In genomic region chr19:58061933-58062332, GRCm38 (mm10) we compare ENCODE assay signal across 23 mouse cellular contexts.
A peak's percentile ranks its signal among the peaks of the same experiment; 100 is the strongest.
DNase-seq lines count a peak whose midpoint lies in the region; ATAC-seq and TF ChIP-seq lines count a peak whose summit lies in the region.
"Had no signal": no experiment of that assay in that cellular context is flagged by ENCODE, and none has a peak within 500 bp of the region (broad histone marks: within the 10 kb centered on the region; RNA-seq: fewer than 3 reads in every experiment).

No protein-coding gene starts in this region.

- 0 out of 2 replicates have a peak, but pooled peaks have one; percentile 42 for ATAC-seq in heart, embryonic 14.5 days (ENCODE audit: insufficient number of reproducible peaks, insufficient read depth, low FRiP score, low read depth)
- ATAC-seq in heart, postnatal 0 days (ENCODE audit: insufficient read depth, low read depth), result peak; percentile 64
- ATAC-seq: activated CD4-positive, CD25-positive, alpha-beta regulatory T cell, adult 4 months; forebrain, embryonic 13.5 days; forebrain, embryonic 16.5 days; intestine, postnatal 0 days had no signal

- H3K36me3 ChIP-seq in heart, embryonic 14.5 days (ENCODE audit: control insufficient read depth, insufficient read depth, low read length), result no peaks in the 10 kb centered on the region
- H3K36me3 ChIP-seq in heart, postnatal 0 days (replicated peaks; ENCODE audit: control insufficient read depth, insufficient read depth, low read length), result no peaks in the 10 kb centered on the region
- H3K36me3 ChIP-seq in embryonic facial prominence, embryonic 10.5 days (replicated peaks), result peaks cover 5% of the 10 kb centered on the region; the same call in 1 of the 2 replicates
- H3K36me3 ChIP-seq: hindbrain, embryonic 15.5 days had no signal

- no peak overlapping the region; the same call in 1 of the 2 replicates for H3K9ac ChIP-seq in heart, embryonic 14.5 days (ENCODE audit: low read length)
- no peak overlapping the region; the same call in 1 of the 2 replicates for H3K9ac ChIP-seq in heart, postnatal 0 days (replicated peaks; ENCODE audit: low read depth, low read length)
- H3K9ac ChIP-seq: forebrain, embryonic 13.5 days; hindbrain, embryonic 15.5 days had no signal

- no peaks in the 10 kb centered on the region for H3K9me3 ChIP-seq in heart, embryonic 14.5 days (ENCODE audit: control insufficient read depth, low read length)
- no peaks in the 10 kb centered on the region for H3K9me3 ChIP-seq in heart, postnatal 0 days (replicated peaks; ENCODE audit: control insufficient read depth, low read length)
- no peaks in the 10 kb centered on the region for H3K9me3 ChIP-seq in embryonic facial prominence, embryonic 10.5 days
- H3K9me3 ChIP-seq: forebrain, embryonic 13.5 days; hindbrain, embryonic 15.5 days had no signal

- intact Hi-C loops in heart, postnatal 25 days (cut with DNase I), result no loop called here
- intact Hi-C loops in heart, postnatal 14 days (cut with DNase I), result no loop called here

- peaks cover 27 to 45% of the 10 kb centered on the region in 2 experiments for H3K4me1 ChIP-seq in heart, embryonic 14.5 days (ENCODE audit: control insufficient read depth in 2 of 2, insufficient read depth in 2 of 2, low read length in 2 of 2)
- peaks cover 20% of the 10 kb centered on the region for H3K4me1 ChIP-seq in heart, postnatal 0 days (ENCODE audit: control insufficient read depth, insufficient read depth)
- H3K4me1 ChIP-seq in embryonic facial prominence, embryonic 10.5 days, result peaks cover 48% of the 10 kb centered on the region

- WGBS in heart, embryonic 14.5 days, result 38% methylated on average over 8 of the region's 8 CpGs
- 44% methylated on average over 8 of the region's 8 CpGs for WGBS in heart, postnatal 0 days
- 81% methylated on average over 8 of the region's 8 CpGs for WGBS in embryonic facial prominence, embryonic 10.5 days

- TF ChIP-seq EP300 in heart, postnatal 0 days (IDR thresholded peaks at IDR 0.05; ENCODE audit: low read depth), result no peak

- no peaks in the 10 kb centered on the region for H3K27me3 ChIP-seq in heart, embryonic 14.5 days (ENCODE audit: control insufficient read depth, insufficient read depth, low read length)
- H3K27me3 ChIP-seq in heart, postnatal 0 days (ENCODE audit: control insufficient read depth, insufficient read depth, low read length), result no peaks in the 10 kb centered on the region
- peaks cover 9% of the 10 kb centered on the region for H3K27me3 ChIP-seq in embryonic facial prominence, embryonic 10.5 days (replicated peaks; ENCODE audit: low read depth, poor library complexity, severe bottlenecking)
- H3K27me3 ChIP-seq: hindbrain, embryonic 15.5 days had no signal

- peak; percentile 76 for DNase-seq in heart, adult 11 months
- DNase-seq in heart, postnatal 25 days (ENCODE audit: low spot score), result no peak
- no peak for DNase-seq in heart, adult 9 months (ENCODE audit: low spot score in 2 of 2)
- DNase-seq in heart, postnatal 0 days (ENCODE audit: low spot score), result no peak
- no peak for DNase-seq in heart, postnatal 14 days
- DNase-seq in embryonic facial prominence, embryonic 10.5 days (ENCODE audit: low spot score), result no peak
- DNase-seq: adrenal gland, adult 8-10 months; adrenal gland, postnatal 25 days; cerebellum, adult 11-12 months; cerebellum, adult 8-10 months; cerebellum, postnatal 10 days; cerebellum, postnatal 36 days; embryo, embryonic 11 days; gastrocnemius, postnatal 10 days; gastrocnemius, postnatal 36 days; kidney, adult 2 months had no signal

- H3K4me2 ChIP-seq in heart, embryonic 14.5 days (ENCODE audit: low read length), result peak overlapping the region; percentile 18; the same call in 1 of the 2 replicates
- no peak overlapping the region for H3K4me2 ChIP-seq in heart, postnatal 0 days (ENCODE audit: low read depth, low read length)
- H3K4me2 ChIP-seq: forebrain, embryonic 13.5 days; hindbrain, embryonic 15.5 days had no signal

- H3K4me3 ChIP-seq in heart, embryonic 14.5 days (ENCODE audit: control insufficient read depth in 1 of 2, insufficient read depth in 1 of 2, low read depth in 1 of 2, low read length in 2 of 2), result no peak overlapping the region
- no peak overlapping the region for H3K4me3 ChIP-seq in heart, postnatal 0 days (ENCODE audit: low read depth, low read length)
- no peak overlapping the region for H3K4me3 ChIP-seq in embryonic facial prominence, embryonic 10.5 days
- H3K4me3 ChIP-seq: forebrain, embryonic 10.5 days; forebrain, embryonic 13.5 days; hindbrain, embryonic 15.5 days had no signal

- no peak for TF ChIP-seq CTCF in heart, postnatal 0 days (IDR thresholded peaks at IDR 0.05; ENCODE audit: low read depth)

- H3K27ac ChIP-seq in heart, embryonic 14.5 days (replicated peaks in 1 of 2; ENCODE audit: control insufficient read depth in 1 of 2, insufficient read depth in 1 of 2, low read depth in 2 of 2, low read length in 2 of 2), result peak overlapping the region; percentile 32 to 33; a peak in 2 of 4 replicates
- H3K27ac ChIP-seq in heart, postnatal 0 days (ENCODE audit: low read depth), result 0 out of 2 replicates have a peak overlapping the region, but pooled peaks have one; percentile 9
- H3K27ac ChIP-seq in embryonic facial prominence, embryonic 10.5 days (replicated peaks), result 0 out of 2 replicates have a peak overlapping the region, but pooled peaks have one; percentile 10
- H3K27ac ChIP-seq: forebrain, embryonic 10.5 days; forebrain, embryonic 13.5 days; hindbrain, embryonic 15.5 days had no signal
